ENCODE assay signal across 8 mouse cellular contexts in the genomic region with DNA sequence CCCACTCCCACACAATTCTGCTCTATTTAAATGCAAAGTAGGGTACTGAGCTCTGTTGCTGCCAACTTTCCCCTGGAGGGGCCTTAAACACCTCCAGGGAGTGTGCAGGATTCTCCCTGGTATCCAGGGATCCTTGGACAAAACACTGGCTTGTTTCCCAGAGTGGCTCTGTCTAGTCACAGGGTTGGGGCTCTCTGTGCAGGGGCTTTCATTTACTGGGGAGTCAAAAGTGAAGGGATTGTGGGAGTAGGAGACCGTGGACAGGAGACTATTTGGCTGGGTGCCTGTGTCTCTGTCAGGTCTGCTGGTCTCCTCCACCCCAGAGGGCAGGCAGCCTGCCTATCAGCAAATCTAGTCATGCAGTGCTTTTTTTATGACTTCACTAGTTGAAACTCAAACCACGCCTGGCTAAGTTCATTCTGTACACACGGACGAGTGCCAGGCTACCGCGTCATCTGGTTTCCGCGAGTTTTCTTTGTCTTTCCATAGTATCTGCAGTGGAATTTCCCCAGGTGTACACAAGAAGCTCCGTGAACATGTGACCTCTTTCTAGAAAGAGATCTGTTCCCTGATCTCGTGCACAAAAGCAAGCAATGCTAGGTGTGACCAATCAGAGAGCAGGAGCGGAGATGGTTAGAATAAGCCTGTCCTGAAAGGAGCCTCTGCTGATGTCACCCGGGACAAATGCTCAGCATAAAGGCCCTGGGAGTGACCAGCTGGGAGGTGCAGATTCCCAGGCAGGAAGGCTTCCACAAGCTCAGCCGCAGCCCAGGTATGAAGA. TPM values are rescaled to one million over a fixed set of nuclear protein-coding genes. Genes with fewer than 3 reads are reported as not detected.
DNase-seq lines count a peak whose midpoint lies in the region; ATAC-seq and TF ChIP-seq lines count a peak whose summit lies in the region.

No protein-coding gene starts in this region.

- intact Hi-C loops in left cerebral cortex, postnatal 14 days (cut with DNase I): no loop called here

- peak; percentile 23 for DNase-seq in retina, postnatal 1 day
- no peak for DNase-seq in retina, embryonic 14.5 days (ENCODE audit: low spot score)
- peak; percentile 58 for DNase-seq in midbrain, postnatal 0 days (ENCODE audit: low spot score)
- DNase-seq in layer of hippocampus, postnatal 14 days (ENCODE audit: low spot score in 2 of 2): no peak
- DNase-seq in embryo, embryonic 11 days: no peak
- no peak for DNase-seq in left cerebral cortex, postnatal 14 days (ENCODE audit: low spot score in 2 of 2)

- ATAC-seq in forebrain, embryonic 16.5 days: peak; percentile 42
- peak; percentile 85 for ATAC-seq in kidney, embryonic 15.5 days (replicated peaks; ENCODE audit: low FRiP score)
- no peak for ATAC-seq in midbrain, postnatal 0 days (ENCODE audit: low FRiP score)

- no peaks in the 10 kb centered on the region for H3K27me3 ChIP-seq in forebrain, embryonic 16.5 days (replicated peaks; ENCODE audit: control insufficient read depth, insufficient read depth, low read length)
- no peaks in the 10 kb centered on the region for H3K27me3 ChIP-seq in kidney, embryonic 15.5 days
- H3K27me3 ChIP-seq in midbrain, postnatal 0 days (ENCODE audit: insufficient read depth, low read length): no peaks in the 10 kb centered on the region

- no peak overlapping the region for H3K4me3 ChIP-seq in forebrain, embryonic 16.5 days (replicated peaks; ENCODE audit: low read length)
- H3K4me3 ChIP-seq in kidney, embryonic 15.5 days (replicated peaks): peak overlapping the region; percentile 18
- no peak overlapping the region for H3K4me3 ChIP-seq in midbrain, postnatal 0 days (ENCODE audit: low read depth, low read length)

- no peak overlapping the region for H3K27ac ChIP-seq in forebrain, embryonic 16.5 days (ENCODE audit: low read length)
- H3K27ac ChIP-seq in kidney, embryonic 15.5 days: peak overlapping the region; percentile 89
- H3K27ac ChIP-seq in midbrain, postnatal 0 days (ENCODE audit: low read depth, low read length): no peak overlapping the region

- H3K9me3 ChIP-seq in forebrain, embryonic 16.5 days (ENCODE audit: control insufficient read depth, low read length): no peaks in the 10 kb centered on the region
- no peaks in the 10 kb centered on the region for H3K9me3 ChIP-seq in kidney, embryonic 15.5 days (replicated peaks)
- H3K9me3 ChIP-seq in midbrain, postnatal 0 days (ENCODE audit: low read length): no peaks in the 10 kb centered on the region

- TF ChIP-seq CTCF in midbrain, postnatal 0 days (IDR thresholded peaks at IDR 0.05): no peak

- no peak overlapping the region for H3K4me2 ChIP-seq in forebrain, embryonic 16.5 days (ENCODE audit: low read length)
- H3K4me2 ChIP-seq in kidney, embryonic 15.5 days: peak overlapping the region; percentile 38
- peak overlapping the region; percentile 6; the same call in 1 of the 2 replicates for H3K4me2 ChIP-seq in midbrain, postnatal 0 days (ENCODE audit: low read depth, low read length, poor library complexity, severe bottlenecking)

- no peaks in the 10 kb centered on the region for H3K36me3 ChIP-seq in forebrain, embryonic 16.5 days (ENCODE audit: control insufficient read depth, insufficient read depth)
- H3K36me3 ChIP-seq in kidney, embryonic 15.5 days: no peaks in the 10 kb centered on the region
- H3K36me3 ChIP-seq in midbrain, postnatal 0 days (ENCODE audit: insufficient read depth, low read length): no peaks in the 10 kb centered on the region

- 22% methylated on average over 13 of the region's 13 CpGs for WGBS in forebrain, embryonic 16.5 days
- WGBS in kidney, embryonic 15.5 days: 28% methylated on average over 13 of the region's 13 CpGs
- 42% methylated on average over 13 of the region's 13 CpGs for WGBS in midbrain, postnatal 0 days

- no peak overlapping the region for H3K9ac ChIP-seq in forebrain, embryonic 16.5 days (replicated peaks; ENCODE audit: low read depth, low read length)
- no peak overlapping the region for H3K9ac ChIP-seq in kidney, embryonic 15.5 days
- no peak overlapping the region for H3K9ac ChIP-seq in midbrain, postnatal 0 days (replicated peaks; ENCODE audit: low read length, poor library complexity, severe bottlenecking)

- peaks cover 19% of the 10 kb centered on the region for H3K4me1 ChIP-seq in forebrain, embryonic 16.5 days (replicated peaks; ENCODE audit: control insufficient read depth, insufficient read depth, low read length)
- H3K4me1 ChIP-seq in kidney, embryonic 15.5 days: peaks cover 42% of the 10 kb centered on the region
- H3K4me1 ChIP-seq in midbrain, postnatal 0 days (ENCODE audit: insufficient read depth, low read length): no peaks in the 10 kb centered on the region

RNA-seq across cellular contexts. Expression of a gene that starts 1.5 kb away (rescaled TPM):
- polyA plus RNA-seq in forebrain, embryonic 16.5 days (2015; fragmentation: Nextera tagmentation; extraction: Ambion mirVana): 92.2 and 104 TPM in 2 replicates
- polyA plus RNA-seq in kidney, embryonic 15.5 days (2015; fragmentation: Nextera tagmentation; extraction: Ambion mirVana): 170 TPM in 2 replicates
- 38.7 and 46.1 TPM in 2 replicates for total RNA-seq in midbrain, postnatal 0 days (2014; rRNA removed)
- polyA plus RNA-seq in midbrain, postnatal 0 days (2015; fragmentation: Nextera tagmentation; extraction: Ambion mirVana): 67.7 and 67.9 TPM in 2 replicates
- 10 to 100 TPM; 32.6 to 33.3 TPM for total RNA-seq in layer of hippocampus, postnatal 14 days (2021)
- 10 to 100 TPM; 28.0 to 31.0 TPM for total RNA-seq in left cerebral cortex, postnatal 14 days (2021)

RNA-seq across cellular contexts. Expression of a gene that starts 2.8 kb away (rescaled TPM):
- polyA plus RNA-seq in forebrain, embryonic 16.5 days (2015; fragmentation: Nextera tagmentation; extraction: Ambion mirVana): 53.3 and 59.0 TPM in 2 replicates
- polyA plus RNA-seq in kidney, embryonic 15.5 days (2015; fragmentation: Nextera tagmentation; extraction: Ambion mirVana): 31.4 and 35.9 TPM in 2 replicates
- total RNA-seq in midbrain, postnatal 0 days (2014; rRNA removed): 49.9 and 54.8 TPM in 2 replicates
- 52.4 and 55.9 TPM in 2 replicates for polyA plus RNA-seq in midbrain, postnatal 0 days (2015; fragmentation: Nextera tagmentation; extraction: Ambion mirVana)
- total RNA-seq in layer of hippocampus, postnatal 14 days (2021): 10 to 100 TPM; 86.2 to 86.5 TPM
- total RNA-seq in left cerebral cortex, postnatal 14 days (2021): 10 to 100 TPM; 68.9 to 70.3 TPM

RNA-seq across cellular contexts. Expression of a gene that starts 54.2 kb away (rescaled TPM):
- polyA plus RNA-seq in forebrain, embryonic 16.5 days (2015; fragmentation: Nextera tagmentation; extraction: Ambion mirVana): 86.3 and 95.4 TPM in 2 replicates
- 72.3 and 75.5 TPM in 2 replicates for polyA plus RNA-seq in kidney, embryonic 15.5 days (2015; fragmentation: Nextera tagmentation; extraction: Ambion mirVana)
- total RNA-seq in midbrain, postnatal 0 days (2014; rRNA removed): 47.4 and 60.5 TPM in 2 replicates
- polyA plus RNA-seq in midbrain, postnatal 0 days (2015; fragmentation: Nextera tagmentation; extraction: Ambion mirVana): 101 and 129 TPM in 2 replicates
- total RNA-seq in layer of hippocampus, postnatal 14 days (2021): 10 to 100 TPM; 61.6 to 61.9 TPM
- 10 to 100 TPM; 52.2 to 54.0 TPM for total RNA-seq in left cerebral cortex, postnatal 14 days (2021)

Comparison
In these comparisons a context has a peak if more than half of its experiments do, and no peak if none do; other contexts are left out.
1. DNase-seq: peak in retina, postnatal 1 day (single experiment) and midbrain, postnatal 0 days (single experiment); none in retina, embryonic 14.5 days (single experiment), layer of hippocampus, postnatal 14 days (0 of 2), embryo, embryonic 11 days (single experiment) and left cerebral cortex, postnatal 14 days (0 of 2).